Mouse (Mus musculus) ES-E14 (cell line): ENCODE measurements around the gene Ano10.

ENCODE experiments used
- MAFK ChIP-seq: IDR thresholded peaks from 2 replicates; pipeline ENCODE4 v1.6.1; 2014; ENCODE audit warnings: mild to moderate bottlenecking, low read depth, low read length, inconsistent platforms; ENCODE audit not compliant: insufficient read depth
- ZC3H11A ChIP-seq: IDR thresholded peaks from 2 replicates; pipeline ENCODE4 v1.6.1; 2012; ENCODE audit warnings: low read depth, mild to moderate bottlenecking, inconsistent platforms, low read length, borderline replicate concordance

GRCm38 (mm10) chr9:122320626-122321025 lies 26.4 kb upstream of the Ano10 start:
- TF ChIP-seq ZC3H11A, result no peak
- no peak for TF ChIP-seq MAFK
